Mouse (Mus musculus) brain, embryonic 14.5 days (tissue): Measurements from ENCODE around the gene Tnfrsf18. TPM values are rescaled to one million over a fixed set of nuclear protein-coding genes. Genes with fewer than 3 reads are reported as not detected.

Experiments
- DNase-seq: peaks from one replicate; pipeline ENCODE4 v3.0.0-alpha.2; 2011; ENCODE audit warnings: low read depth
- CTCF ChIP-seq: fragments of 200-500 bp; IDR thresholded peaks from 2 replicates; pipeline ENCODE4 v1.5.1; 2012; ENCODE audit warnings: inconsistent platforms, mild to moderate bottlenecking, moderate library complexity, borderline replicate concordance; ENCODE audit not compliant: insufficient read depth, insufficient read length; ENCODE audit errors: extremely low read depth
- POLR2A ChIP-seq: fragments of 200-500 bp; IDR thresholded peaks from 2 replicates; pipeline ENCODE4 v1.6.1; 2012; ENCODE audit warnings: mild to moderate bottlenecking, inconsistent platforms, borderline replicate concordance; ENCODE audit not compliant: poor library complexity, insufficient read depth, insufficient read length, severe bottlenecking; ENCODE audit errors: extremely low read depth
- polyA plus RNA-seq: library from polyadenylated mRNA; depleted of rRNA; stranded (reverse); fragments of >200 nt; gene quantifications from 2 replicates; pipeline ENCODE4 v1.2.3, GENCODE M21; 2012

The Tnfrsf18 gene
- polyA plus RNA-seq, 1 experiment = 0.25 TPM

GRCm38 (mm10) chr4:156014436-156014835 is 11.5 kb upstream of the Tnfrsf18 start:
- no peak for DNase-seq
- no peak for TF ChIP-seq CTCF

- DNase-seq = no peak
- TF ChIP-seq CTCF (no peak), POLR2A (no peak)
Observed at GRCm38 (mm10) chr4:156019771-156020170, 6.2 kb upstream of the Tnfrsf18 start.

- TF ChIP-seq CTCF = no peak
- TF ChIP-seq POLR2A = no peak
- DNase-seq = no peak
Observed at GRCm38 (mm10) chr4:156021381-156021780, 4.6 kb upstream of the Tnfrsf18 start.

DNA sequence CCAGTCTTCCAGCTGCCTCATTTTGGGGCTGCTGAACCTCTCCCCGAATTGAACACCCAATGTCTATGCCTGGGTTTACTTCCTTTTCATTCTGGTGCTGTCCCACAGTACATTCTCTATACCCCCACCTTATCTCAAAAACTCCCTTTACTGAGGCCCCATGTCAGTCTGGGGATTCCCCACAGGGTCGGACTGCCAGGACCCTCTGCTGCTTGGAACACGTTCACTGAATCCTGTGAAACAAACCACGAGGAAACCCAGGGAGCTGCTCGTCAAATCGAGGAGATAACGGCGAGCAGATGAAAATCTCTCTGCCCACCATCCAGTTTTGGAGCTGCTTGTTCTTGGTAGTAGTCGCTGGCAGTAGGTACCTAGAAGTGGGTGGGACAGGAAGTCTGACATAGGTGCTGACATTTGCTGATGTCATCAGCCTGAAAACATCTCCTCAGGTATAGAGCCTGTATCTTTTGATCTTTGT is 4.0 kb upstream of the Tnfrsf18 start:
- TF ChIP-seq CTCF = no peak
- no peak for TF ChIP-seq POLR2A
- DNase-seq = no peak

DNA sequence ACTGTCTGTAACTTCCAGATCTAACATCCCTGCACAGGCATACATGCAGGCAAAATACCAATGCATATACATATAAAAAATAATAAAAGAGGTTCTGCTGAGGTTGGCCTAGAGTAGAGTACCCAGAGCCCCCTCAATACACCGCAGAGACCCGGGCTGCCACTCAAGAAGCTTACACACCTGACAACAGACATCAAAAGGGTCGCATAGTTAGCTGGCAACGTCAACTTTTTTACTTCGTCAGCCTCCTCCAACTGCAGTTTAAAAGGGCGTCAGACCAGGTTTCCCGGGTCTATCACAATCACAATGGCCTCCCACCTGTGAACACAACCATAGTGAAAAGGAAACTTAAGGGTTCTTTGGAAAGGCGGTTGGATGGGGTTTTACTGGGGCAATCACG is 2.4 kb upstream of the Tnfrsf18 start:
- TF ChIP-seq CTCF (no peak), POLR2A (no peak)
- DNase-seq = no peak

GRCm38 (mm10) chr4:156024184-156024583 is 1.8 kb upstream of the Tnfrsf18 start:
- no peak for TF ChIP-seq CTCF
- no peak for DNase-seq

GRCm38 (mm10) chr4:156028580-156028979 is 2.6 kb downstream of the Tnfrsf18 start:
- no peak for DNase-seq
- TF ChIP-seq CTCF (no peak), POLR2A (no peak)

GRCm38 (mm10) chr4:156030651-156031118 is 4.7 kb downstream of the Tnfrsf18 start:
- peak; percentile 6 for DNase-seq
- TF ChIP-seq POLR2A = no peak
- TF ChIP-seq CTCF = no peak

GRCm38 (mm10) chr4:156031255-156031592 is 5.3 kb downstream of the Tnfrsf18 start:
- no peak for DNase-seq
- TF ChIP-seq POLR2A (no peak), CTCF (no peak)

- DNase-seq = peak; percentile 95
Observed at GRCm38 (mm10) chr4:156031593-156032391, 5.8 kb downstream of the Tnfrsf18 start.

DNA sequence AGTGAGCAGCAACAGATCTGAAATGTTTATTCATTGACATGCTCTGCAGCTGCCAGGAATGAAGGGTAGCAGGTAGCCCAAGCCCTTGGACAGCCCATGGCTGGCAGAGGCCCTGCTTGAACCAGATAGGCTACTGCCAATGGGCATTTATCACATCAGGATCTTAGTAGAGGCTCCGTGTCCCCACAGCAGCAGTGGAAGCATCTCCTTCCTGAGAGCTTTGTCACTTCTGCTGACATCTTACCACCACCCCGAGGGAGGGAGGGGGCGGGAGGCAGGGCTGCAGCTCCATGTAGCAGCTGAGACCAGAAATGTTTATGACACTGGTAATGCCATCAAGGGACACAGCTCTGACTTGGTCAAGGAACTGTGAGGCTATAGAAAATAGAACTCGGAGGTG is 6.9 kb downstream of the Tnfrsf18 start:
- TF ChIP-seq POLR2A = no peak
- TF ChIP-seq CTCF = no peak
- no peak for DNase-seq

More at GRCm38 (mm10) chr4:156031593-156032391, 5.8 kb downstream of the Tnfrsf18 start:
- no peak for TF ChIP-seq CTCF
- no peak for TF ChIP-seq POLR2A

DNA sequence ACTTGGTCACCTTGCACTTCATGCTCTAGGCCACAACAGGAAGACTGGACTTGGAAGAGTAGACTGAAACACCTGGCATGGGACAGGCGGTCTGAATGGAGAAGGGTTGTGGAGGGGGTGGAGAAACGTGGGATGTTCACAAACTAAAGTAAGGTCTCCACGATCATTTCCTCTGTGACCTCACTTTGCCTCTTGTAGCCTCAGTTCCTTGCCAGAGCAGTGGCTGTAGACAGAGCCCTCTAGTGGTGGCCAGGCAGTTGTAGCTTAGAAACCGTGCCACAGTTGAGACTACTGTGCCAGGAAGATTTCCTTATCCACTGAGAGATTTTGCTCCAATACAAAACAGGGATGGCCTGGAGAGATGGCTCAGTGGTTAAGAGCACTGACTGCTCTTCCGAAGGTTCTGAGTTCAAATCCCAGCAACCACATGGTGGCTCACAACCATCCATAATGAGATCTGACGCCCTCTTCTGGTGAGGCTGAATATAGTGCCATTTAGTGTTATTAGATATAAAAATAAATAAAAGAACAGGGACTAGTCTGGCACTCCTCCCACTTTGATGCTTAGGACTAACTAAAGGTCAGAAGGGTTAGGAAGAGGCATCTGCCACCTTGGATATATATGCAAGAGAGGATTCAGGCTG is 7.6 kb downstream of the Tnfrsf18 start:
- TF ChIP-seq CTCF (peak; percentile 65; the same call in 1 of the 2 replicates), POLR2A (no peak)
- DNase-seq = peak; percentile 57
